Mouse (Mus musculus) kidney, adult 2 months (tissue): ENCODE data around the gene Itgbl1. TPM values are rescaled to one million over a fixed set of nuclear protein-coding genes. Genes with fewer than 3 reads are reported as not detected.

ENCODE experiments used
- DNase-seq: peaks from one replicate; pipeline ENCODE4 v3.0.0; 2021
- H3K27ac ChIP-seq: fragments of 200-500 bp; 2 replicates; pipeline ENCODE4 v1.5.1; 2012; ENCODE audit warnings: low read depth, low read length, control low read depth, inconsistent platforms; ENCODE audit not compliant: insufficient read depth
- H3K27me3 ChIP-seq: fragments of 200-500 bp; replicated peaks from 2 replicates; pipeline ENCODE4 v1.6.1; 2012; ENCODE audit warnings: mild to moderate bottlenecking, moderate library complexity, low read length, inconsistent platforms; ENCODE audit not compliant: control insufficient read depth, insufficient read depth
- H3K36me3 ChIP-seq: fragments of 200-500 bp; 2 replicates; pipeline ENCODE4 v1.6.1; 2012; ENCODE audit warnings: mild to moderate bottlenecking, moderate library complexity, low read length, inconsistent platforms; ENCODE audit not compliant: control insufficient read depth, insufficient read depth
- H3K4me1 ChIP-seq: fragments of 200-500 bp; 2 replicates; pipeline ENCODE4 v1.6.1; 2011; ENCODE audit warnings: low read length; ENCODE audit not compliant: control insufficient read depth, insufficient read depth
- H3K4me3 ChIP-seq: fragments of 200-500 bp; 2 replicates; pipeline ENCODE4 v1.5.1; 2011; ENCODE audit warnings: mild to moderate bottlenecking, low read depth, low read length, control low read depth; ENCODE audit not compliant: insufficient read depth
- CTCF ChIP-seq: fragments of 200-500 bp; conservative IDR thresholded peaks from 2 replicates; pipeline ENCODE4 v1.5.1; 2011; ENCODE audit warnings: low read depth, mild to moderate bottlenecking, control low read depth, low read length, moderate library complexity, mixed read lengths; ENCODE audit not compliant: insufficient read depth, insufficient read length
- POLR2A ChIP-seq: fragments of 200-500 bp; IDR thresholded peaks from one replicate; pipeline ENCODE4 v1.6.1; 2011; ENCODE audit warnings: low read depth, low read length, control low read depth
- WGBS: fragments of 180-500 bp; shearing (Covaris S2); methylation state at CpG from one replicate; pipeline ENCODE4 v1.1.7; 2018; 5-methylcytosine and 5-hydroxymethylcytosine counted together
- polyA plus RNA-seq: library from polyadenylated mRNA; depleted of rRNA; stranded (reverse); fragments of >200 nt; gene quantifications from 2 replicates; pipeline ENCODE4 v1.2.3, GENCODE M21; 2012; rRNA removed

Gene Itgbl1
- polyA plus RNA-seq, 1 experiment: 0.25 TPM

- no peak for TF ChIP-seq CTCF
- TF ChIP-seq POLR2A: no peak
- WGBS: 79% methylated on average over 6 of the region's 6 CpGs
- no peak overlapping the region for H3K4me3 ChIP-seq
- no peak overlapping the region for H3K27ac ChIP-seq
- no peaks in the 10 kb centered on the region for H3K4me1 ChIP-seq
- no peak for DNase-seq
- no peaks in the 10 kb centered on the region; the same call in 1 of the 2 replicates for H3K27me3 ChIP-seq
- H3K36me3 ChIP-seq: no peaks in the 10 kb centered on the region
Observed at GRCm38 (mm10) chr14:123967996-123968395, 308.2 kb downstream of the Itgbl1 start.

GRCm38 (mm10) chr14:123990591-123991195 is 330.9 kb downstream of the Itgbl1 start:
- Histone ChIP-seq H3K4me3 (no peak overlapping the region), H3K4me1 (no peaks in the 10 kb centered on the region), H3K27me3 (no peaks in the 10 kb centered on the region), H3K27ac (no peak overlapping the region), H3K36me3 (no peaks in the 10 kb centered on the region)
- DNase-seq: no peak
- 59% methylated on average over 2 of the region's 2 CpGs for WGBS
- TF ChIP-seq POLR2A (no peak), CTCF (no peak)

Other genes starting within 250 kb of the Itgbl1 start
- 0.08 and 0.16 TPM in 2 replicates for gene Nalcn, start 32.8 kb upstream of the Itgbl1 start, polyA plus RNA-seq